Mouse (Mus musculus) T-helper 17 cell (primary cell): ENCODE measurements around the gene Dock6.

Experiments used
- in situ Hi-C, 2 experiments: fragments of 300-600 bp; cut with MboI, MseI; formaldehyde crosslinking; loops; 1 replicate in 1 of 2; 2 replicates in 1 of 2; pipeline ENCODE4 v1.15.1; 2025; ENCODE audit warnings: high pct_unique_total_duplicates in 2 of 2

Dock6 gene

GRCm38 (mm10) chr9:21847425-21847824, 5.0 kb downstream of the Dock6 start:
- in situ Hi-C loops, result no loop called here

GRCm38 (mm10) chr9:21846755-21847341, 5.6 kb downstream of the Dock6 start:
- in situ Hi-C loops, result no loop called here

- in situ Hi-C loops, result no loop called here
Observed at GRCm38 (mm10) chr9:21845381-21846080, 6.9 kb downstream of the Dock6 start.

- in situ Hi-C loops, result no loop called here
Observed at GRCm38 (mm10) chr9:21843086-21843485, 9.3 kb downstream of the Dock6 start.

- in situ Hi-C loops, result no loop called here
Observed at GRCm38 (mm10) chr9:21842391-21842790, 10.0 kb downstream of the Dock6 start.

- in situ Hi-C loops, result no loop called here
Observed at GRCm38 (mm10) chr9:21841340-21841739, 11.1 kb downstream of the Dock6 start.

GRCm38 (mm10) chr9:21840115-21840787, 12.2 kb downstream of the Dock6 start:
- in situ Hi-C loops, result no loop called here

GRCm38 (mm10) chr9:21837690-21838089, 14.7 kb downstream of the Dock6 start:
- in situ Hi-C loops, result no loop called here

- in situ Hi-C loops, result no loop called here
Observed at GRCm38 (mm10) chr9:21835258-21835912, 17.1 kb downstream of the Dock6 start, which contains the start of gene Angptl8. Gene Angptl8, plus strand, starts transcription at chr9:21835510.

GRCm38 (mm10) chr9:21831558-21832240, 20.7 kb downstream of the Dock6 start:
- in situ Hi-C loops, result no loop called here

- in situ Hi-C loops, result no loop called here
Observed at GRCm38 (mm10) chr9:21830936-21831335, 21.5 kb downstream of the Dock6 start.

GRCm38 (mm10) chr9:21830461-21830850, 22.0 kb downstream of the Dock6 start:
- in situ Hi-C loops, result no loop called here

- in situ Hi-C loops, result no loop called here
Observed at GRCm38 (mm10) chr9:21829834-21830460, 22.5 kb downstream of the Dock6 start.

- in situ Hi-C loops, result no loop called here
Observed at GRCm38 (mm10) chr9:21824366-21824765, 28.1 kb downstream of the Dock6 start.

- in situ Hi-C loops, result no loop called here
Observed at GRCm38 (mm10) chr9:21823957-21824356, 28.5 kb downstream of the Dock6 start.

- in situ Hi-C loops, result no loop called here
Observed at GRCm38 (mm10) chr9:21822686-21823085, 29.7 kb downstream of the Dock6 start.

GRCm38 (mm10) chr9:21820183-21820582, 32.3 kb downstream of the Dock6 start:
- in situ Hi-C loops, result no loop called here

- in situ Hi-C loops, result no loop called here
Observed at GRCm38 (mm10) chr9:21819181-21819729, 33.2 kb downstream of the Dock6 start.

GRCm38 (mm10) chr9:21818561-21818960, 33.9 kb downstream of the Dock6 start:
- in situ Hi-C loops, result no loop called here

GRCm38 (mm10) chr9:21818125-21818524, 34.3 kb downstream of the Dock6 start:
- in situ Hi-C loops, result no loop called here
